Mouse (Mus musculus): Measurements from ENCODE around the gene Gm49318.
"Not testable (repeated sequence)": the region's sequence is repeated elsewhere in the genome, so short reads cannot be mapped to it uniquely, and the experiment has no call there.

Gm49318 gene

DNA sequence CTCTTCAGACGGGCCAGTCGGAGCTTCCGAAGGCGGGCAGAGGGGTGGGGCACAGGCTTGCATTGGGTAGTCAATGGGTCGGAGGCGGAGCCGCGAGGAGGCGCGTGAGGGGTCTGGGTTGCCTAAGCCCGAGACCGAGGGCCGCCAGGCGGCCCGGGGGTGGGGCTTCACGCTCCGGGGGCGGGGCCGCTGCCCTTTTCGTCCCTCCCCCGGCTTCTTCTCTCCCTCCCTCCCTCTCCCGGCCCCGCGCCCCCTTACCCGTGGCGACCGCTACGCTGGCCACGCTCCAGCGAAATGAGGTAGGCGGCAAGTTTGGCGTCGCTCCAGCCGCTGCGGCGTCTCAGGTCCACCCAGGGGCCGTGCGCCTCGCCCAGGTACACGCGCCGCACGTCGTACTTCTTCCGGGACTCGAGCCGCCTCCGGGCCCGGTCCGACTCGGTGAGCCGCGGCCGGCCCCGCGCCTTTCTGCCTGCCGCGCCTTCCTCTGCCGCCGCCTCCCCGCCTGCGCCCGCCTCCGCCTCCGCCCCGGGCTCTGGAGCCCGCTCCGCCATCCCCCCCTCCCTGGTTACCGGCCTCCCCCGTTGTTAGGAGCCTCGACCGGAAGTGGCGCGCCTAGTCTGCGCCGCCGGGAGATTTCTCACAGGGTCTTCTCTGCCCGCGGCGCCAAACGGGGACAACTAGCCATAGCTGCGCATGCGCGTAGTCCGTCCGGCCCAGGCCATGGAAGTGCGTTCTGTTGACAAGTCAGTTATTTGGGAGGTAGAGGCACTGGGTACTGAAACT, at the start of gene Gm49318, which contains the start of gene Zfp653:
TSS of gene Gm49318 (minus strand) at position 469 of the 783 bp plus-strand sequence.
TSS of gene Zfp653 (minus strand) at position 586 of the 783 bp plus-strand sequence.
- DNase-seq (ENCODE audit: low spot score), result peak; percentile 97

DNA sequence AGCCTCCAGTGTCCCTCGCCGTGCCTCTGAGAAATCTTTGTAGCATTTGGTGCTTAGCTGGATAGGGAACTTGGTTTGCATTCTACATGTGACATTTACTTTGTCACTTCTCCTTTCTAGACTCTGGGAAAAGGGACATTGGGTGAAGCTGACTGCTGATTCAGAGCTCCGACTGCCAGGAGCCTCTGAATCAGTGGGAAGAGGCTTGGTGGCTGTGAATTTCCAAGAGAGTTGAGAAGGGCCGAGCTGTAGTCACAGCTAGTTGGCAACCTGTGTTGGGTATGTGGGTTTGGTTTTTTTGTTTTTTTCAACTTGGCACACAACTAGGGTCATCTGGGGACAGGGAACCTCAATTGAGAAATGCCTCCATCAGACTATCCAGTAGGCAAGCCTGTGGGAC, 48.5 kb upstream of the Gm49318 start:
- peak; percentile 25 for DNase-seq (ENCODE audit: low spot score)

- peak; percentile 74 for DNase-seq (ENCODE audit: low spot score)
These were observed 46.8 kb upstream of the Gm49318 start for GRCm38 (mm10) chr9:22117754-22118456.

DNA sequence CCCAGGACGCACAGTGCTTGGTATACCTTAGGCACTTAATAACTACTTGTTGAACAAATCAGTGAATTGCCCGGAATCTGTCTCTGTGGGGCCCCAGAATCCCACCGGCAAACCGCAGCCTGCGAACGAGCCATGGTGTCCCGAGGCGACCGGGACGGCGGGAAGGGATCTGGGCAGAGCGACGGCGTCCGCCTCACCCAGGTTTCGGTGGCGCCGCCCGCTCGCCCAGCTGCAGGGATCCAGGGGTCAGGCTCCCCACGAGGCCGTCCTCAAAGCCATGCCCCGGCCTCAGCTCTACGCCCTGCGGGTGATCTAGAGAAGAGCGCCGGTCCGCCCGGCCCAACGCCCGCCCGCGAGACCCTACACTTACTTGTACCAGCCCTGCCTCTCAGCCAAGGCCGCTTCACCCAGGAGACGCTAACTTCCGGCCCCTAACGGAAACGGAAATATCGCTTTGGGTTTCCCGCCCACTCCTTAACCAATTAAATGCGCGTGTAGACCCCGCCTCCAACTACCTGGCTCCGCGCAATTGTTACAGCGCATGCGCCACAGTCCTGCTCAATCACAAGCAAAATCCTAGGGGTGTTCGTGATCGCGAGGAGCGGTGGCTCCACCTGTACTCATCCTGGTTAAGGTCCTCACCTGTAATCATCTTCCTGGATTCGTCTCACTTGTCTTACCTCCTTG, 45.8 kb upstream of the Gm49318 start, which contains the start of gene Elof1:
TSS of gene Elof1 (minus strand) at position 433 of the 687 bp plus-strand sequence.
- peak; percentile 96 for DNase-seq (ENCODE audit: low spot score)

DNA sequence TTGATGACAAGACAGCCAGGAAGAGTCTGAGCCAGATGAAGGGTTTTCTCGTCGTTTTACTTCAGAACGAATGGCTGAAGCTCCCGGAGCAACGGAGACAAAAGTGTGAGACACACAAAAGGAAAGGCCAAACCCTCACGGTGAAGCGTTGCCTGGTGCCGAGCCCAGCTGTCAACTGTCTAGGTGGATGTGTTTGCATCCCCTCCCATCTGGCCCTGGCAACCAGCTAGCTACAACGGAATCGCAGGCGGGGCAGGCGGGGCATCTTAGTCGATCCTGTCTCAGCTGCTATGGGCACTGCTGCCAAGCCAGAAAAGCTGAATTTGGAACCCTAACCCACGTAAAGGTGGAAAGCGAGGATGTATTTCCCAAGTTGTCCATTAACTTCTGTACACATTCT, 45.0 kb upstream of the Gm49318 start:
- DNase-seq (ENCODE audit: low spot score), result no peak

DNA sequence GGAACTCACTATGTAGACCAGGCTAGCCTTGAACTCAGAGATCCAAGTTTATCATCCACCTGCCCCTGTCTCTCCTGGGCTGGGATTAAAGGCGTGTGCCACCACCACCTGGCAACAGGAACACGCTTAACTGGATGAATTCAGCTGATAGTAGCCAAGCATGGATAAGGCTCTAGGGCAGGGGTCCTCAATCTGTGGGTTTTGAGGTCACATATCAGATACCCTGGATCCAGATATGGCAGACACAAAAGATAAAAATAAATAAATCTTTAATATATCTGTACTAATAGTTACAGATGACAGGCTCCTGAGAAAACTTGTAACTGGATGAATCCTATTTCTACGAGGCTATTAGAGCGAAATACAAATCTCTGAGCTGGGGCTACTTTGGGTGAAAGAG, 44.6 kb upstream of the Gm49318 start:
- DNase-seq (ENCODE audit: low spot score), result no peak

- DNase-seq (ENCODE audit: low spot score), result no peak
These were observed 37.1 kb upstream of the Gm49318 start for GRCm38 (mm10) chr9:22108194-22108593.

DNA sequence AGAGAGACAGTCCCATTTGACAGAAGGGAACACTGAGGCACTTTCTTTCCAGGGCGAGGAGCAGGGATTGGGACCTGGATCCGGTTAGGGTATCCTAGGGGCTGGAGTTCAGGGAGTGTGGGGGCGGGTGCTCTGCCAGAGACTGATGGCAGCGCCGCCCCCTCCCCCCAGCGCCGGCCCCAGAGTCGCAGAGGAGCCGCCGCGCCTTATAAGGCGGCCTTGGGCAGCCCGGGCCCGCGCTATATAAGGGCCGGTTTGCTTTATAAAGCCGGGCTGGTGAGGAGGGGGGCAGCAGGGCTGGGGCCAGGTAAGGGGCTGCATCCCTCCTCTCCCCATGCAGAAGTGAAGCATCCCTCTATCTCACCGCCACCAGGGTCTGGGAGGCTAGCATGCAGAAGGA, 28.9 kb upstream of the Gm49318 start:
- DNase-seq (ENCODE audit: low spot score), result no peak

DNA sequence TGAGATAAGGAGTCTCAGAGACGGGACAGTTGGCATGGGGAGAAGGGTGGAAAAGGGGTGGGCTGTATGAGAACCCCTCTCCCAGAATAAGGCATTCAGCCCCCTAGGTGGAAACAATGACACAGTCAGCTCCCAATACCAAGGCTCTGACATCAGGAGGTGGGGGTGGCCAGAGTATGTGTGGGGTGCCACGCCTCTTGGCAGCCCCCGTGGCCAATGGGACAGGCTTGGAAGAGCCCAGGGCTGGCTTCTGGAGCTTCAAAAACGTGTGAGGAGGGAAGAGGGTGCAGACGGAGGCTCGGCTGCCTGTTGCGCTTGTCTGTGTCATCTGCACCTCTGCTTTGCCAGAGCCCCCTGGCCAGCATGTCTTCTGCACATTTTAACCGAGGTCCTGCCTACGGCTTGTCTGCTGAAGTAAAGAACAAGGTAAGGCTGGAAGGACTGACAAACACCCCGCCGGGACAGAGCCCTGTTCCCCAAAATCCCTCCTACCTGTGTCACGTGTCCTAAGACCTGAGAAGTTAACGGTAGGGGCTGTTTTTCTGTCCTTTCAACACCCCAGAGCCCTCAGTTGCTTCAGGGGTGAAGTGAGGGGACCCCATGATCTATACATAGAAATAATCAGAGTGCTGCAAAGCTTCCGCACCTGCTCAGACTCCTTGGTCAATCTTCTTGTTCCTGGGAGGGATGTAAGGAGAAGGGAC, 28.1 kb upstream of the Gm49318 start, which contains the start of gene Cnn1:
TSS of gene Cnn1 (plus strand) at position 224 of the 704 bp plus-strand sequence.
- no peak for DNase-seq (ENCODE audit: low spot score)

DNA sequence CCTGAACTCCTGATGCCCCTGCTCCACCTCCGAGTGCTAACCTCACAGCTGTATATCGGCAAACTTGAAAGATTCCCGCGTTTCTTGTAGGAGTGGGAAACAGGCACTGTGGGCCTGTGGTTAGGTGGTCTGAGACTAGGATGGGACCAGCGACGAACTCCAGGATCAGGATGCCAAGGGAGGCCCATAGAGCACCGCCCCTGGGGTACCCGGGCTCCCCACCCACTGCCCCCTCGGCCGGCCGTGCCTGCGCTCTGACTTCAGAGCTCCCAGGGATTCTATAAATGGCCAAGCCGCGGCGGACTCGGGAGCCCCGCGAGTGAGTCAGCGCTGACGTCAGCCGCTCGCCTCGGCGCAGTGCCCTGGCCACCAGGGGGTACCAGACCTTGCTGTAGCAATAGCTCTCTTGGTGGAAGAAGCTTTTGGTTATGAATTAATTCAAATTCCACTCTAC, 24.8 kb upstream of the Gm49318 start:
- peak; percentile 72 for DNase-seq (ENCODE audit: low spot score)

DNA sequence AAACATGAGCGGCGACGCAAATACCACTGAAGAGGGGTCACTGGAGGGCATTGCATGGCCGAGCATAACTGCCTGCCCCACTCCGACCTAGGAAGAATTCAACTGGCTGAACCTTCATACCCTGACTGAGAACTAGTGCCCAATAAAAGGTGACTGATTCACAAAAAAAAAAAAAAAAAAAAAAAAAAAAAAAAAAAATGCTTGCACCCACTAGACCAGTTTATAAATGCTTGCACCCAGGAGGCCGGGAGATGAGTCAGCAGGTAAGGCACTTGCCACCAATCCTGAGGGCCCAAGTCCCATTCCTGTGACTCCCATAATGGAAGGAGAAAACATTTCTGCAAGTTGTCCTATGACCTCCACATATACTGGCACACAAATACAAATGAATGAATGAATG, 21.7 kb upstream of the Gm49318 start:
- DNase-seq (ENCODE audit: low spot score), result no peak

- DNase-seq (ENCODE audit: low spot score), result no peak
These were observed 18.9 kb upstream of the Gm49318 start for GRCm38 (mm10) chr9:22089986-22090385.

DNA sequence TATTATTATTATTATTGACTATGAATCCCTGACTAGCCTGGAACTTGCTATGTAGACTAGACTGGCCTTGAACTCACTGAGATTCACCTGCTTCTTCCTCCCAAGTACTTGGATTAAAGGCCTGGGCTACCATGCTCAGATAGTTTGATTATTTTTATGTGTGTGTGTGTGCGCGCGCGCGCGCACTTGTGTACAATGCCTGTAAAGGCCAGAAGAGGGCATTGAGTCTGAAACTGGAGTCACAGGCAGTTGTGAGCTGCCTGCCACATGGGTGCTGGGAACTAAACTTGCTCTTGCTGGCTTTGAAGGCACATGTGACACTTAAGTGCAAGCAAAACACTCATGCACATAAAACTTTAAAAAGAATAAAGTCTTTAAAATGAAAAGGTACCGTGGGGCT, 18.2 kb upstream of the Gm49318 start:
- no peak for DNase-seq (ENCODE audit: low spot score)

DNA sequence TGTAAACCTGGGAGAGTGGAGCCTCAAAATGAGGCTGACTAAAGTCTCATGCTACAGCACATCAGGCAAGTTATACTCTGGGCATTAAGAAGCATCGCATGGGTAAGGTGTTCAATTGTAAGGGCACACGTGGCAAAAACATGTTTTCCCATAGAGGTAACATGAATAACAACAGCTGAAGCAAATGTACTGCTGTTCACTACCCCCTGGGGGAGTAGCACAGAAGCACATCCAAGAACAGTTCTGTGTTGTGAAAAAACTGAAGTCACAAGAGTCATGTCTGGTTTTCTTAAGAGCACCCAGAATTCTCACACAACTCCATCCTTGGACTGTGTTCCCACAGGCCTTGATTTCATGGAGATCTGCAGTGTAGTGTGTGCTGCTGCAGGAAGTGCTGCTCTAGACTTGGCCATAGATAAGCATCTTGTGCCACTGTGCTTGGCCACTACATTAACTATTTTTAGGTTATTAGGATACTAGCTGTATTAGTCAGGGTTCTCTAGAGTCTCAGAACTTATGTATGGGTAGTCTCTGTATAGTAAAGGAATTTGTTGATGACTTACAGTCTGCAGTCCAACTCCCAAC, 16.1 kb upstream of the Gm49318 start:
- no peak for DNase-seq (ENCODE audit: low spot score)

DNA sequence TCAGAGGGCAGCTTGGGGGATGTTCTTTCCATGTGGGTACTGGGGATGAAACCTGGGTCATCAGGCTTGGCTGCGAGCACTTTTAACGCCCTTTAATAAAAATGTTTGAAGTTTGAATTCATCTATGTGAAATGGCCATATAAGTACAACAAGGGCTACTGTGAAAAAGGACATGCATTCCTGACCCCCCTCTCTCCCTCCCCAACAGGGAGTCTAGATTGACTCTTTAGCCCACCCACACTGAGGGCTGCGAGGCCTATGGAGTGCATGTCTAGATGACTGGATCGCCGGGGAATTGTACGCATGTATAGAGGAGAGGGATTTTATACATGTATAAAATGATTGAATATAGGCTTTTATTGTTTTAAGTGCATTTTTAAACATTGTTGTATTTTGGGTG, 15.0 kb upstream of the Gm49318 start:
- no peak for DNase-seq (ENCODE audit: low spot score)

DNA sequence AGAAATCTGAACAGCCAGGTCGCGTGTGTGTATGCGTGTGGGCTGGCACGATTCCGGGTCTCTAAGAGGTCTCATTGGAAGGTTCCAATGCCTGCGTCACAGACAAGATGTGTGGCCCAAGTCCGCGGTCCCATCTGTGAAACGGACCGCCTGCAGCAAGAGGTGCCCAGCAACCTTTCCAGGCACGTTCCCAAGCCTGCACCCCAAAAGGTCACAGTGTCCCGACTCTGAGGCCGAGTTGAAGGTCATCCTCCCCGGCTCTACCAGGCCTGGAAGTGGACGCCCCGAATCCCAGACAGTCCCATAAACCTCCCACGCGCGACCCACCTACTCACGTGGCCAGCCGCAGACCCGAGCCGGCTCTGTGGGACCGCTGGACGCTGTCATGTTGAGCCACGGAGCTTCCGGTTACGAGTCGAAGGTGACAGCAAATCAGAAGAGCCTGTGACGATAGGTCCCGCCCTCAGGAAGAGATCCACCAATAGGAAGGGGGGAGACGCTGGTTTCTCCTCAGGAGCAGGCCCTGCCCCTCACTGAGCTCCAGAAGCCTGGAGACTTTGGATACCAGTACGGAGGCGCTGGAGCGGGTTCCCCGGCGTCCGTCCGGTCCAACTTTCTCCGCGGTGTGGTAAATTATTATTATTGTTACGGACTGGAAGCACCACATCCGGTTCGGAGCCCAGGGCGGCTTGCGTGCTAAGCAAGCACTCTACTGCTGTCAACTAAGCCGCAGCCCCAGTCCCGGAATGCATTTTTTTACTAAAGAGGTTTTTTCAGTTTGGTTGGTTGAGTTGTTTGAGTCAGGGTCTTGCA, 14.2 kb upstream of the Gm49318 start, which contains the start of gene Ecsit:
TSS of gene Ecsit (minus strand) at position 417 of the 813 bp plus-strand sequence.
- peak; percentile 97 for DNase-seq (ENCODE audit: low spot score)

GRCm38 (mm10) chr9:22084667-22085021, 13.6 kb upstream of the Gm49318 start:
- DNase-seq (ENCODE audit: low spot score), result no peak

DNA sequence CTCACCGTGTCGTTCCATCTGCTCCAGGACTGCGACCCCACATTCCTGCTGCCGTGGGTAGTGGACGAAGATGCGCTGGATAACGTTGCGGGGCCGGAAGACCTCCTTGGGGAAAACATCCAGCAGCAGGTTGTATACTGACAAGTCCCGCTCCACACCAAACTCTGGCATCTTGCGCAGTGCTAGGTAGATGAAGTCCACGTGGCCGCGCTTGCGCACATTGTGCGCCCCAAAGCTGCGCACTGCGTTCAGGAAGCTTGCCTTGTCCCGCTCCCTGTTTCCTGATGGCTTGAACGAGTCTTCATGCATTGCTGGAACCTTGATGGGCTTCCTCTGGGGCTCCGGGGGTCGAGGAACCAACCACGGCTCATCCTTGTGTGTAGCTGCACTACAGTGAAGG, 5.2 kb upstream of the Gm49318 start:
- no peak for DNase-seq (ENCODE audit: low spot score)

DNA sequence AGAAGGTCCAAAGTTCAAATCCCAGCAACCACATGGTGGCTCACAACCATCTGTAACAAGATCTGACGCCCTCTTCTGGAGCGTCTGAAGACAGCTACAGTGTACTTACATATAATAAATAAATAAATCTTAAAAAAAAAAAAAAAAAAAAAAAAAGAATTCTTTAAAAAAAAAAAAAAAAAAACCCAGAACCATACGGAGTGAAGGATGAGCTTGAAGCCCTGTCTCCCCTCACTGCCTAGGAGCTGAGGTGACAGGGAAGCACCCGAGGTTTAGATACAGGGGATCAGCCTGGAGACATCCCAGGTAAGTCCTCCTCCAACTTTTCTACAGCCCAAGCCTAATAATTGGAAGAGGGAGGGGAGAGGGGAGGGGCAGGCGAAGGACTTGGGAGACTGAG, 4.7 kb upstream of the Gm49318 start:
- DNase-seq (ENCODE audit: low spot score), result not testable (repeated sequence)

GRCm38 (mm10) chr9:22072276-22072675, 1.2 kb upstream of the Gm49318 start:
- DNase-seq (ENCODE audit: low spot score), result no peak
